In the genomic region with DNA sequence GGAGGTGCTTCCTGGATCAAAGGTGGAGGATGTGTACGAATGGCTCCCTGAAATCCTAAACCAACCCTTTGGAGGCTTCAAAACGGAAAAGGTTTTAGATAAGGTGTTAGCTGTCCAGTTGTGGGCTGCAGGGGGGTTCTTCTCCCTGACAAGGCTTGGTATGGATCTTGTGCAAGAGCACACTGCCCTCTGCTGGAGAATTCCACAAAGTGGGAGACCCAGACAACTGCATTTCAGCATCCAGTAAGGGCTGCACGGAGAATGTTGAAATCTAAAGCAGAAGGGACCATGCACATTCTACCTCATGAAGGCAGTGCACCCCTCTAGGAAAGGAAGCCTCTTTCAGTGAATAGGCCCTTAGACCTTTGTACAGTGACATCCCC, we compare ENCODE assay signal across 8 mouse cellular contexts.
DNase-seq lines count a peak whose midpoint lies in the region; ATAC-seq and TF ChIP-seq lines count a peak whose summit lies in the region.

No protein-coding gene starts in this region.

- no peak overlapping the region for H3K27ac ChIP-seq in testis, adult 2 months (ENCODE audit: control insufficient read depth, insufficient read depth, low read depth, low read length)
- no peak overlapping the region for H3K27ac ChIP-seq in kidney, embryonic 14.5 days (ENCODE audit: low read depth, low read length)
- no peak overlapping the region for H3K27ac ChIP-seq in limb, embryonic 13.5 days
- no peak overlapping the region for H3K27ac ChIP-seq in midbrain, embryonic 16.5 days (ENCODE audit: low read length)

- H3K4me1 ChIP-seq in testis, adult 2 months (ENCODE audit: control insufficient read depth, insufficient read depth, low read length), result no peaks in the 10 kb centered on the region
- H3K4me1 ChIP-seq in kidney, embryonic 14.5 days (ENCODE audit: control insufficient read depth, insufficient read depth, low read length), result 0 out of 2 replicates have a peak, but pooled peaks cover 3% of the 10 kb centered on the region
- H3K4me1 ChIP-seq in limb, embryonic 13.5 days, result peaks cover 19% of the 10 kb centered on the region
- H3K4me1 ChIP-seq in midbrain, embryonic 16.5 days (ENCODE audit: control insufficient read depth, insufficient read depth, low read length), result no peaks in the 10 kb centered on the region

- peak; percentile 43; the same call in 1 of the 2 replicates for TF ChIP-seq CTCF in testis, adult 2 months (IDR thresholded peaks at IDR 0.05; ENCODE audit: control insufficient read depth, insufficient read depth, insufficient replicate concordance, low read depth, low read length)

- H3K9me3 ChIP-seq in kidney, embryonic 14.5 days (ENCODE audit: control insufficient read depth, low read length), result no peaks in the 10 kb centered on the region
- H3K9me3 ChIP-seq in limb, embryonic 13.5 days, result no peaks in the 10 kb centered on the region
- no peaks in the 10 kb centered on the region for H3K9me3 ChIP-seq in midbrain, embryonic 16.5 days (replicated peaks; ENCODE audit: control insufficient read depth, low read length, poor library complexity, severe bottlenecking)

- 3% methylated on average over 3 of the region's 3 CpGs for WGBS in kidney, embryonic 14.5 days
- WGBS in limb, embryonic 13.5 days, result 17% methylated on average over 3 of the region's 3 CpGs
- WGBS in midbrain, embryonic 16.5 days, result 26% methylated on average over 3 of the region's 3 CpGs

- H3K9ac ChIP-seq in kidney, embryonic 14.5 days (ENCODE audit: low read depth, low read length), result no peak overlapping the region
- no peak overlapping the region for H3K9ac ChIP-seq in limb, embryonic 13.5 days
- no peak overlapping the region for H3K9ac ChIP-seq in midbrain, embryonic 16.5 days (ENCODE audit: low read depth, low read length)

- H3K36me3 ChIP-seq in testis, adult 2 months (ENCODE audit: control insufficient read depth, insufficient read depth, low read length), result no peaks in the 10 kb centered on the region
- H3K36me3 ChIP-seq in kidney, embryonic 14.5 days (ENCODE audit: control insufficient read depth, insufficient read depth, low read length), result no peaks in the 10 kb centered on the region
- no peaks in the 10 kb centered on the region for H3K36me3 ChIP-seq in limb, embryonic 13.5 days
- H3K36me3 ChIP-seq in midbrain, embryonic 16.5 days (ENCODE audit: control insufficient read depth, insufficient read depth, low read length), result no peaks in the 10 kb centered on the region

- TF ChIP-seq POLR2A in testis, adult 2 months (IDR thresholded peaks at IDR 0.05; ENCODE audit: control insufficient read depth, low read depth, low read length), result no peak

- peak; percentile 62 for ATAC-seq in kidney, embryonic 14.5 days (ENCODE audit: low FRiP score, low TSS enrichment)
- ATAC-seq in limb, embryonic 13.5 days (ENCODE audit: low FRiP score, low read depth), result peak; percentile 64; the same call in 1 of the 2 replicates
- ATAC-seq in midbrain, embryonic 16.5 days, result peak; percentile 74

- no peaks in the 10 kb centered on the region for H3K27me3 ChIP-seq in testis, adult 2 months (ENCODE audit: control insufficient read depth, insufficient read depth, low read length)
- H3K27me3 ChIP-seq in kidney, embryonic 14.5 days (ENCODE audit: control insufficient read depth, insufficient read depth, low read length), result no peaks in the 10 kb centered on the region
- H3K27me3 ChIP-seq in limb, embryonic 13.5 days, result no peaks in the 10 kb centered on the region
- H3K27me3 ChIP-seq in midbrain, embryonic 16.5 days (ENCODE audit: control insufficient read depth, insufficient read depth, low read depth, low read length), result no peaks in the 10 kb centered on the region

- H3K4me2 ChIP-seq in kidney, embryonic 14.5 days (replicated peaks; ENCODE audit: low read depth, low read length), result no peak overlapping the region
- no peak overlapping the region for H3K4me2 ChIP-seq in limb, embryonic 13.5 days (replicated peaks)
- no peak overlapping the region for H3K4me2 ChIP-seq in midbrain, embryonic 16.5 days (ENCODE audit: low read length)

- DNase-seq in testis, postnatal 14 days (ENCODE audit: low spot score), result no peak
- DNase-seq in cerebellum, adult 8-10 months, result peak; percentile 63
- peak; percentile 73 for DNase-seq in forelimb bud, embryonic 11.5 days (ENCODE audit: low read depth, low spot score)
- DNase-seq in thymus, postnatal 25 days, result peak; percentile 22

- no peak overlapping the region for H3K4me3 ChIP-seq in testis, adult 2 months (ENCODE audit: control insufficient read depth, low read depth, low read length)
- no peak overlapping the region for H3K4me3 ChIP-seq in kidney, embryonic 14.5 days (ENCODE audit: low read length)
- H3K4me3 ChIP-seq in limb, embryonic 13.5 days, result no peak overlapping the region
- no peak overlapping the region for H3K4me3 ChIP-seq in midbrain, embryonic 16.5 days (ENCODE audit: low read depth, low read length)
